Mouse (Mus musculus): ENCODE data around the gene Gldc. TPM values are rescaled to one million over a fixed set of nuclear protein-coding genes. Genes with fewer than 3 reads are reported as not detected.
"Not testable (repeated sequence)": the region's sequence is repeated elsewhere in the genome, so short reads cannot be mapped to it uniquely, and the experiment has no call there.

The Gldc gene
- 6.3 and 9.4 TPM in 2 replicates for polyA plus RNA-seq (2014; fragmentation: Nextera tagmentation; extraction: Ambion mirVana)

DNA sequence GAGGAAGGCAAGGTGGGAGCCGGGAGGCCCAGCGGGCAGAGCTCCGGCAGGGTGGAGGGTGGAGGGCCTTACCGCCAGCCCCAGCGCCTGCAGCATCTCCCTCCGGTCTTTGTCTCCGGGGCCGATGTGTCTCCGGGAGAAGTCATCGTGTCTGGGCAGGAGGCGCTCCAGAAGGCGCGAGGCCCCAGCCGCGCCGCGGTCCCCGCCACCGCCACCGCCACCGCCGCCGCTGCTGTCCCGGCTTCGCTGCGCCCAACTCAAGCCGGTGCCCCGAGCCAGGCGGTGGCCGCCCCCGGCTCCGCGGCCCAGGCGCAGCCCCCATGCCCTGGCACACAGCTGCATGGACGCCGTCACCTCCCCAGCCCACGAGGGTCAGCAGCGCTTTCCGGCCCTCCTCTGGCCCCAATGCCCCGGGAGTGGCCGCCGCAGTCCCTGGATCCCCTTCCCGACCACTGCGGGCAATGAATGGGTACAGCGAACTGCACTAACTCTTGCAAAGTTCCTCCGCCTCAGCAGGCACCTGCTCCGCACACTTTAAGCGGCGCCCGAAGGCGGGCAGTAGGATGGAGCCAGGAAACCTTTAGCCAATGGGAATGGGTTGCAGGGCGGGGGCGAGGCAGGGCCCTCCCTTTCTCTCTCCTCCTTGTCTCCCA lies at the start of gene Gldc:
Gene Gldc (minus strand): TSS at position 511 of the 653 bp plus-strand sequence.
- no peaks in the 10 kb centered on the region for H3K36me3 ChIP-seq (replicated peaks; ENCODE audit: control insufficient read depth, insufficient read depth, low read depth, low read length)
- H3K27ac ChIP-seq (replicated peaks; ENCODE audit: low read depth, low read length), result no peak within 1 kb of the TSS
- peak within 1 kb of the TSS; percentile 44 for H3K9ac ChIP-seq (replicated peaks; ENCODE audit: low read length)
- no peaks in the 10 kb centered on the region for H3K9me3 ChIP-seq (replicated peaks; ENCODE audit: control insufficient read depth, low read length)
- DNase-seq (ENCODE audit: low spot score) (peak; percentile 77), ATAC-seq (replicated peaks; ENCODE audit: insufficient number of reproducible peaks, low FRiP score, low TSS enrichment, low read depth) (peak; percentile 93)
- H3K4me2 ChIP-seq (ENCODE audit: low read depth, low read length), result peak within 1 kb of the TSS; percentile 98
- WGBS, result under 1% methylated on average over 42 of the region's 53 CpGs
- H3K27me3 ChIP-seq (ENCODE audit: control insufficient read depth, insufficient read depth, low read length), result peaks cover 15% of the 10 kb centered on the region
- H3K4me1 ChIP-seq (ENCODE audit: control insufficient read depth, insufficient read depth, low read length), result no peaks in the 10 kb centered on the region
- H3K4me3 ChIP-seq (ENCODE audit: low read depth, low read length), result peak within 1 kb of the TSS; percentile 56

- not testable (repeated sequence) for H3K27me3 ChIP-seq (ENCODE audit: control insufficient read depth, insufficient read depth, low read length); H3K36me3 ChIP-seq (replicated peaks; ENCODE audit: control insufficient read depth, insufficient read depth, low read depth, low read length); H3K4me3 ChIP-seq (ENCODE audit: low read depth, low read length); H3K9ac ChIP-seq (replicated peaks; ENCODE audit: low read length); DNase-seq (ENCODE audit: low spot score); H3K4me2 ChIP-seq (ENCODE audit: low read depth, low read length); H3K9me3 ChIP-seq (replicated peaks; ENCODE audit: control insufficient read depth, low read length); H3K27ac ChIP-seq (replicated peaks; ENCODE audit: low read depth, low read length); H3K4me1 ChIP-seq (ENCODE audit: control insufficient read depth, insufficient read depth, low read length); ATAC-seq (replicated peaks; ENCODE audit: insufficient number of reproducible peaks, low FRiP score, low TSS enrichment, low read depth)
- 76% methylated on average over 8 of the region's 8 CpGs for WGBS
Measured at GRCm38 (mm10) chr19:30222593-30222992, 47.4 kb upstream of the Gldc start.

GRCm38 (mm10) chr19:30217335-30217734 lies 42.1 kb upstream of the Gldc start:
- H3K4me1 ChIP-seq (ENCODE audit: control insufficient read depth, insufficient read depth, low read length), result no peaks in the 10 kb centered on the region
- H3K36me3 ChIP-seq (replicated peaks; ENCODE audit: control insufficient read depth, insufficient read depth, low read depth, low read length), result no peaks in the 10 kb centered on the region
- H3K4me2 ChIP-seq (ENCODE audit: low read depth, low read length), result no peak overlapping the region
- no peak overlapping the region for H3K9ac ChIP-seq (replicated peaks; ENCODE audit: low read length)
- H3K27me3 ChIP-seq (ENCODE audit: control insufficient read depth, insufficient read depth, low read length), result no peaks in the 10 kb centered on the region
- no peak overlapping the region for H3K27ac ChIP-seq (replicated peaks; ENCODE audit: low read depth, low read length)
- peak; percentile 78 for DNase-seq (ENCODE audit: low spot score)
- no peak overlapping the region for H3K4me3 ChIP-seq (ENCODE audit: low read depth, low read length)
- ATAC-seq (replicated peaks; ENCODE audit: insufficient number of reproducible peaks, low FRiP score, low TSS enrichment, low read depth), result no peak; the same call in 1 of the 2 replicates
- WGBS, result 20% methylated on average over 7 of the region's 7 CpGs
- no peaks in the 10 kb centered on the region for H3K9me3 ChIP-seq (replicated peaks; ENCODE audit: control insufficient read depth, low read length)

DNA sequence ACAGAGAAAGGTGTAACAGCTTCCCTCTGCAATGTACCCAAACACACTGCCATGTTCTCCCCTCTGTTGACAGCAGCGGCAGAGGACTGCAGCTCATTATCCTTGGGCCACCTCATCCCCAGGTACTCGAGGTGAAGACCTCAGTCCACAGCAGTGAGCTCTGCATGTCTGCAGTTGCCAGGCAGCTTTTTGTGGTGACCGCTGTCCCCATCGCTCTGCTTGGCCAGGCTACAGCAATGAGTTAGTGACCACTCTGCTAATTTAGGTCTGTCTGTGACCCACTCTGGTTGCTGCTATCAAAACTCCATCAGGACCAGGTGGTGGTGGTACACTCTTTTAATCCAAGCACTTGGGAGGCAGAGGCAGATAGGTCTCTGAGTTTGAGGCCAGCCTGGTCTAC lies 41.0 kb upstream of the Gldc start:
- Histone ChIP-seq H3K27ac (replicated peaks; ENCODE audit: low read depth, low read length) (no peak overlapping the region), H3K36me3 (replicated peaks; ENCODE audit: control insufficient read depth, insufficient read depth, low read depth, low read length) (no peaks in the 10 kb centered on the region), H3K4me1 (ENCODE audit: control insufficient read depth, insufficient read depth, low read length) (no peaks in the 10 kb centered on the region), H3K9me3 (replicated peaks; ENCODE audit: control insufficient read depth, low read length) (no peaks in the 10 kb centered on the region), H3K27me3 (ENCODE audit: control insufficient read depth, insufficient read depth, low read length) (no peaks in the 10 kb centered on the region), H3K9ac (replicated peaks; ENCODE audit: low read length) (no peak overlapping the region), H3K4me3 (ENCODE audit: low read depth, low read length) (no peak overlapping the region), H3K4me2 (ENCODE audit: low read depth, low read length) (no peak overlapping the region)
- ATAC-seq (replicated peaks; ENCODE audit: insufficient number of reproducible peaks, low FRiP score, low TSS enrichment, low read depth) (no peak), DNase-seq (ENCODE audit: low spot score) (no peak)
- WGBS, result 82% methylated on average over 4 of the region's 4 CpGs

DNA sequence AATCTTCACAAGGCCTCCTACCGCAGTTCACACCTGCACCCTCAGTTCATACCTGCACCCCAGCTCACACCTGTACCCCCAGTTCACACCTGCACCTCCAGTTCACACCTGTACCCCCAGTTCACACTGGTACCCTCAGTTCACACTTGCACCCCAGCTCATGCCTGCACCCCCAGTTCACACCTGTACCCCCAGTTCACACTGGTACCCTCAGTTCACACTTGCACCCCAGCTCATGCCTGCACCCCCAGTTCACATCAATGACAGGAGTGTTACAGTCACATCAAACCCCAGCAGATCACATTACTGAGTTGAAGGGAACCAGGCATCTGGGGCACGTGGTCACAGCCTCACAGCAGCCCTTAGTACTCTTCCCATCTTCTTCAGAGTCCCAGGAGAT lies 40.5 kb upstream of the Gldc start:
- not testable (repeated sequence) for H3K9me3 ChIP-seq (replicated peaks; ENCODE audit: control insufficient read depth, low read length); H3K4me2 ChIP-seq (ENCODE audit: low read depth, low read length); H3K4me1 ChIP-seq (ENCODE audit: control insufficient read depth, insufficient read depth, low read length); ATAC-seq (replicated peaks; ENCODE audit: insufficient number of reproducible peaks, low FRiP score, low TSS enrichment, low read depth); H3K36me3 ChIP-seq (replicated peaks; ENCODE audit: control insufficient read depth, insufficient read depth, low read depth, low read length); H3K27me3 ChIP-seq (ENCODE audit: control insufficient read depth, insufficient read depth, low read length); H3K4me3 ChIP-seq (ENCODE audit: low read depth, low read length); DNase-seq (ENCODE audit: low spot score); H3K27ac ChIP-seq (replicated peaks; ENCODE audit: low read depth, low read length); H3K9ac ChIP-seq (replicated peaks; ENCODE audit: low read length)
- 74% methylated on average over 2 of the region's 2 CpGs for WGBS

- H3K27ac ChIP-seq (replicated peaks; ENCODE audit: low read depth, low read length), result no peak overlapping the region
- no peaks in the 10 kb centered on the region for H3K4me1 ChIP-seq (ENCODE audit: control insufficient read depth, insufficient read depth, low read length)
- no peak overlapping the region for H3K4me3 ChIP-seq (ENCODE audit: low read depth, low read length)
- no peaks in the 10 kb centered on the region for H3K27me3 ChIP-seq (ENCODE audit: control insufficient read depth, insufficient read depth, low read length)
- no peaks in the 10 kb centered on the region for H3K36me3 ChIP-seq (replicated peaks; ENCODE audit: control insufficient read depth, insufficient read depth, low read depth, low read length)
- DNase-seq (ENCODE audit: low spot score), result peak; percentile 38
- no peak for ATAC-seq (replicated peaks; ENCODE audit: insufficient number of reproducible peaks, low FRiP score, low TSS enrichment, low read depth)
- no peak overlapping the region for H3K4me2 ChIP-seq (ENCODE audit: low read depth, low read length)
- H3K9me3 ChIP-seq (replicated peaks; ENCODE audit: control insufficient read depth, low read length), result no peaks in the 10 kb centered on the region
- 26% methylated on average over 2 of the region's 2 CpGs for WGBS
- no peak overlapping the region for H3K9ac ChIP-seq (replicated peaks; ENCODE audit: low read length)
Measured at GRCm38 (mm10) chr19:30214026-30214425, 38.8 kb upstream of the Gldc start.

- H3K4me3 ChIP-seq (ENCODE audit: low read depth, low read length); H3K27ac ChIP-seq (replicated peaks; ENCODE audit: low read depth, low read length); H3K27me3 ChIP-seq (ENCODE audit: control insufficient read depth, insufficient read depth, low read length); H3K9me3 ChIP-seq (replicated peaks; ENCODE audit: control insufficient read depth, low read length); H3K9ac ChIP-seq (replicated peaks; ENCODE audit: low read length); ATAC-seq (replicated peaks; ENCODE audit: insufficient number of reproducible peaks, low FRiP score, low TSS enrichment, low read depth); H3K4me1 ChIP-seq (ENCODE audit: control insufficient read depth, insufficient read depth, low read length); H3K36me3 ChIP-seq (replicated peaks; ENCODE audit: control insufficient read depth, insufficient read depth, low read depth, low read length); DNase-seq (ENCODE audit: low spot score); H3K4me2 ChIP-seq (ENCODE audit: low read depth, low read length): not testable (repeated sequence)
- WGBS, result 93% methylated on average over 7 of the region's 8 CpGs
Measured at GRCm38 (mm10) chr19:30209006-30209405, 33.8 kb upstream of the Gldc start.

- no peaks in the 10 kb centered on the region for H3K36me3 ChIP-seq (replicated peaks; ENCODE audit: control insufficient read depth, insufficient read depth, low read depth, low read length)
- no peak overlapping the region for H3K9ac ChIP-seq (replicated peaks; ENCODE audit: low read length)
- no peak for DNase-seq (ENCODE audit: low spot score)
- H3K4me2 ChIP-seq (ENCODE audit: low read depth, low read length), result no peak overlapping the region
- H3K27me3 ChIP-seq (ENCODE audit: control insufficient read depth, insufficient read depth, low read length), result no peaks in the 10 kb centered on the region
- no peaks in the 10 kb centered on the region for H3K4me1 ChIP-seq (ENCODE audit: control insufficient read depth, insufficient read depth, low read length)
- H3K4me3 ChIP-seq (ENCODE audit: low read depth, low read length), result no peak overlapping the region
- no peak for ATAC-seq (replicated peaks; ENCODE audit: insufficient number of reproducible peaks, low FRiP score, low TSS enrichment, low read depth)
- no peak overlapping the region for H3K27ac ChIP-seq (replicated peaks; ENCODE audit: low read depth, low read length)
- no peaks in the 10 kb centered on the region for H3K9me3 ChIP-seq (replicated peaks; ENCODE audit: control insufficient read depth, low read length)
- 85% methylated on average over 1 of the region's 1 CpGs for WGBS
Measured at GRCm38 (mm10) chr19:30206981-30207380, 31.8 kb upstream of the Gldc start.

Measured in embryonic facial prominence, embryonic 11.5 days (tissue).